Mouse (Mus musculus): ENCODE results near the gene Erp27. TPM values are rescaled to one million over a fixed set of nuclear protein-coding genes. Genes with fewer than 3 reads are reported as not detected.
A peak's percentile ranks its signal among the peaks of the same experiment; 100 is the strongest.

Erp27 gene
- polyA plus RNA-seq, 1 experiment from 2014 or later: 1.1 TPM

- 82% methylated on average over 13 of the region's 13 CpGs for WGBS
- DNase-seq: no peak
- no peak for TF ChIP-seq CTCF (IDR thresholded peaks at IDR 0.05; ENCODE audit: low read depth)
- Histone ChIP-seq H3K4me1 (ENCODE audit: insufficient read depth) (0 out of 2 replicates have a peak, but pooled peaks cover 10% of the 10 kb centered on the region), H3K9me3 (ENCODE audit: low read depth, low read length) (no peaks in the 10 kb centered on the region), H3K9ac (no peak overlapping the region), H3K27me3 (ENCODE audit: insufficient read depth, low read length) (no peaks in the 10 kb centered on the region), H3K36me3 (ENCODE audit: insufficient read depth) (0 out of 2 replicates have a peak, but pooled peaks cover 2% of the 10 kb centered on the region), H3K4me2 (peak overlapping the region; percentile 45; the same call in 1 of the 2 replicates), H3K27ac (ENCODE audit: low read depth) (peak overlapping the region; percentile 86), H3K4me3 (ENCODE audit: low read depth, low read length) (no peak overlapping the region)
- ATAC-seq (ENCODE audit: insufficient read depth): no peak; the same call in 1 of the 2 replicates
Observed at GRCm38 (mm10) chr6:136931246-136931645, 9.3 kb upstream of the Erp27 start.

GRCm38 (mm10) chr6:136930677-136931076, 8.7 kb upstream of the Erp27 start:
- ATAC-seq (ENCODE audit: insufficient read depth): peak; percentile 96
- Histone ChIP-seq H3K4me1 (ENCODE audit: insufficient read depth) (0 out of 2 replicates have a peak, but pooled peaks cover 10% of the 10 kb centered on the region), H3K4me2 (peak overlapping the region; percentile 45), H3K9ac (peak overlapping the region; percentile 42), H3K36me3 (ENCODE audit: insufficient read depth) (0 out of 2 replicates have a peak, but pooled peaks cover 2% of the 10 kb centered on the region), H3K9me3 (ENCODE audit: low read depth, low read length) (no peaks in the 10 kb centered on the region), H3K27ac (ENCODE audit: low read depth) (peak overlapping the region; percentile 86), H3K27me3 (ENCODE audit: insufficient read depth, low read length) (no peaks in the 10 kb centered on the region), H3K4me3 (ENCODE audit: low read depth, low read length) (no peak overlapping the region)
- DNase-seq: peak; percentile 88
- no peak for TF ChIP-seq CTCF (IDR thresholded peaks at IDR 0.05; ENCODE audit: low read depth)
- 10% methylated on average over 12 of the region's 12 CpGs for WGBS

DNA sequence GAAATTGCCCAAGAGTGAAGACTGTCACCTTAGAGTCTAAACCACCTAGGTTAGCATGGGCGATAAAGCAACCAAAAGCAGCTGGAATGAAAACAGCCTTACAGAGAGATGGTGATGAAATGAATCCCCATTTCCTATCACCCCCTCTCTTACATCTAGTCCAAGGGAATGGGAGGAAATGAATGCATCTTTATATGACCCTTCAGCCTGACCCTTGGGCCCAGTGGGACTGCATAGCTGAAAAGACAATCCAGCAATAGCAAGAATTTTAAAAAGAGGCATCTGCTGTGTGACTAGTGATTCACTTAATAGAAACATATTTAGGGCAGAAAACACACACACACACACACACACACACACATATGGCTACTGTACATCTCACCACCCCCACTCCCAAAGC, 5.6 kb upstream of the Erp27 start:
- TF ChIP-seq CTCF (IDR thresholded peaks at IDR 0.05; ENCODE audit: low read depth): no peak
- H3K9me3 ChIP-seq (ENCODE audit: low read depth, low read length): no peaks in the 10 kb centered on the region
- H3K27me3 ChIP-seq (ENCODE audit: insufficient read depth, low read length): no peaks in the 10 kb centered on the region
- no peak overlapping the region for H3K4me2 ChIP-seq
- ATAC-seq (ENCODE audit: insufficient read depth) (no peak), DNase-seq (no peak)
- no peak overlapping the region for H3K4me3 ChIP-seq (ENCODE audit: low read depth, low read length)
- H3K4me1 ChIP-seq (ENCODE audit: insufficient read depth): 0 out of 2 replicates have a peak, but pooled peaks cover 10% of the 10 kb centered on the region
- WGBS: 95% methylated on average over 1 of the region's 1 CpGs
- no peak overlapping the region for H3K27ac ChIP-seq (ENCODE audit: low read depth)
- H3K9ac ChIP-seq: no peak overlapping the region
- 0 out of 2 replicates have a peak, but pooled peaks cover 2% of the 10 kb centered on the region for H3K36me3 ChIP-seq (ENCODE audit: insufficient read depth)

DNA sequence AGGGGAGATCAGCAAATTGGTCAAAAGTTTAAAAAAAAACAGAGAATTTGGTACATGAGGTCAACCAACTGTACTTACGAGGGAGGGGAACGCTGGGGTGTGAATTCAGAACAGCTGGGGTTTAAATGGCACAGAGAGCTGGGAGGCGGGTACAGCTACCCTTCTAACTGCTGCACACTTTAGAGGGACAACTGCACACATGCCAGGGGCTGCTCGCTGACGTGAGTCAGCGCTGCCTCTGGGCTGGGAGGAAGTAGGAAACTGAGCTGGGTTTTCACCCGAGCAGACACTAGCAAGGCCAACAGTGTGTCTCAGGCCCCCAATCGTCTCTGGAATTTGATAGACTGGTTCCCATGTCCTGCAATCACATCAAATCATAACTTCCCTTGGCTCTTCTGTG, 3.1 kb upstream of the Erp27 start:
- Histone ChIP-seq H3K27me3 (ENCODE audit: insufficient read depth, low read length) (no peaks in the 10 kb centered on the region), H3K4me3 (ENCODE audit: low read depth, low read length) (no peak overlapping the region), H3K4me2 (no peak overlapping the region), H3K9ac (no peak overlapping the region), H3K36me3 (ENCODE audit: insufficient read depth) (no peaks in the 10 kb centered on the region), H3K9me3 (ENCODE audit: low read depth, low read length) (no peaks in the 10 kb centered on the region), H3K4me1 (ENCODE audit: insufficient read depth) (no peaks in the 10 kb centered on the region), H3K27ac (ENCODE audit: low read depth) (no peak overlapping the region)
- WGBS: 63% methylated on average over 8 of the region's 8 CpGs
- TF ChIP-seq CTCF (IDR thresholded peaks at IDR 0.05; ENCODE audit: low read depth): no peak
- no peak for ATAC-seq (ENCODE audit: insufficient read depth)
- DNase-seq: no peak

DNA sequence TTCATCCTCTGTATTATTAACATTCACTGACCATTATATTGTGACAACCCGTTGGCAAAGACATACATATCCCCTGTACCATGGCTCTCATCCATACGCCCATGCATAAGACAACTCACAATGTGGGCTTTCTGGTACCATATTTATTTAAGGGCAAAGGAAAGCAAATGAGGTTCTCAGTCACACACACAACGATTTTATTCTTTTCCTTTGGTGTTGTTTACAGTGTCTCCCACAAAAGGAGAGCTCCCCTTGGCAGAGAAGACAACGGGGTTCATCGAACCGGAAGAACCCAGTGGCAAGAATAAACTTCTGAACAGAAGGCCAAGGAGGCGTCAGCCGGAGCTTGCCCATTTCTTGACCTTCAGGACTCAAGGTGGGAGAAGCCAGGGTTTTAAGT, 1.6 kb upstream of the Erp27 start, which contains the start of gene Pde6h:
Gene Pde6h (plus strand): TSS at position 301 of the 400 bp plus-strand sequence.
- no peaks in the 10 kb centered on the region for H3K27me3 ChIP-seq (ENCODE audit: insufficient read depth, low read length)
- H3K4me3 ChIP-seq (ENCODE audit: low read depth, low read length): no peak within 1 kb of the TSS
- no peak within 1 kb of the TSS for H3K4me2 ChIP-seq
- no peak for DNase-seq
- no peaks in the 10 kb centered on the region for H3K9me3 ChIP-seq (ENCODE audit: low read depth, low read length)
- WGBS: 87% methylated on average over 8 of the region's 8 CpGs
- no peaks in the 10 kb centered on the region for H3K4me1 ChIP-seq (ENCODE audit: insufficient read depth)
- TF ChIP-seq CTCF (IDR thresholded peaks at IDR 0.05; ENCODE audit: low read depth): no peak
- H3K9ac ChIP-seq: no peak within 1 kb of the TSS
- H3K36me3 ChIP-seq (ENCODE audit: insufficient read depth): no peaks in the 10 kb centered on the region
- ATAC-seq (ENCODE audit: insufficient read depth): no peak
- H3K27ac ChIP-seq (ENCODE audit: low read depth): no peak within 1 kb of the TSS

DNA sequence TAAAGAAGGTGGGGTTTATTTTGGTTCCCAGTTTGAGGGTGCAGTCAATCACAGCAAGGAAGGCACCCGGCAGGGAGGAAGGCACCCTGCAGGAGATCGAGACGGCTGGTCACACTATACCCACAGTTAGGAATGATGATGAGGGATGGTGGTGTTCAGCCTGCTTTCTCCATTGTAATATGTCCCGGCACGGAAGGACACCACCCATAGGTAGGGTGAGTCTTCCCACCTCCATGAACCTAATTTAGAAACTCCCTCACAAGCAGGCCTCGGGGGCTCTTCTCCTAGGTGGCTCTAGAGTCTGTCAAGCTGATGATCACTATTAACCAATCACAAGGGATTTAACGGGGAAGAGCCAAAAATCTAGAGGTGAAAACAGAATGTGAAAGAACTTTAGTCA, 891 bp upstream of the Erp27 start:
- Histone ChIP-seq H3K4me1 (ENCODE audit: insufficient read depth) (no peaks in the 10 kb centered on the region), H3K36me3 (ENCODE audit: insufficient read depth) (no peaks in the 10 kb centered on the region), H3K27ac (ENCODE audit: low read depth) (no peak overlapping the region), H3K27me3 (ENCODE audit: insufficient read depth, low read length) (no peaks in the 10 kb centered on the region), H3K4me2 (no peak overlapping the region), H3K4me3 (ENCODE audit: low read depth, low read length) (no peak overlapping the region), H3K9ac (no peak overlapping the region), H3K9me3 (ENCODE audit: low read depth, low read length) (no peaks in the 10 kb centered on the region)
- WGBS: 86% methylated on average over 7 of the region's 7 CpGs
- DNase-seq: no peak
- no peak for TF ChIP-seq CTCF (IDR thresholded peaks at IDR 0.05; ENCODE audit: low read depth)
- ATAC-seq (ENCODE audit: insufficient read depth): no peak

DNA sequence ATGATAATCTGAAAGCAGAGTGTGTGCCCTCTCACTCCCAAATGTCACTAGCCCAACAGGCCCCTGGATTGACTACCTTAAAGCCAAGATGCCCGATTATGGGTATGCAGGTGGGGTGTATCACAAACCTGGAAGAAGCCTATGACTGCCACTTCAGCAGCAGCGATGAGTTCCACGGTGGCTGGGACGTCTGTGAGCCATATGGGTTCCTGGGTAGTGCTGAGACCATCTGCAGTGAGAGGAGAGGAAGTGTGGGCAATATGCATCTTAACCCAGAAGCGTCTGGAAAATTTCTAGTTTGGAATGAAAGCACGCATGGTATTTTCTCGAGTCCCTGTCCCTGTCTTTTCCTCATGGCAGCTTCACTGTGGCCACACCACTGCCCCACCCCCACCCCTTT, 379 bp downstream of the Erp27 start:
- WGBS: 66% methylated on average over 7 of the region's 7 CpGs

More for the DNA sequence above, 379 bp downstream of the Erp27 start:
- Histone ChIP-seq H3K27ac (ENCODE audit: low read depth) (no peak overlapping the region), H3K9ac (no peak overlapping the region), H3K27me3 (ENCODE audit: insufficient read depth, low read length) (no peaks in the 10 kb centered on the region), H3K4me2 (no peak overlapping the region), H3K4me1 (ENCODE audit: insufficient read depth) (no peaks in the 10 kb centered on the region), H3K36me3 (ENCODE audit: insufficient read depth) (no peaks in the 10 kb centered on the region), H3K4me3 (ENCODE audit: low read depth, low read length) (no peak overlapping the region), H3K9me3 (ENCODE audit: low read depth, low read length) (no peaks in the 10 kb centered on the region)
- DNase-seq: no peak
- TF ChIP-seq CTCF (IDR thresholded peaks at IDR 0.05; ENCODE audit: low read depth): no peak
- no peak for ATAC-seq (ENCODE audit: insufficient read depth)
